Mouse (Mus musculus) bone marrow, adult 2 months (tissue): ENCODE measurements around the gene Tmem245. TPM values are rescaled to one million over a fixed set of nuclear protein-coding genes. Genes with fewer than 3 reads are reported as not detected.

Experiments used
- H3K27ac ChIP-seq: fragments of 200-500 bp; 2 replicates; pipeline ENCODE4 v1.5.1; 2012; ENCODE audit warnings: low read depth, mild to moderate bottlenecking, control low read depth, inconsistent platforms, low read length; ENCODE audit not compliant: control insufficient read depth, poor library complexity, insufficient read depth
- H3K4me1 ChIP-seq: fragments of 200-500 bp; 2 replicates; pipeline ENCODE4 v1.6.1; 2011; ENCODE audit warnings: low read length; ENCODE audit not compliant: control insufficient read depth, insufficient read depth
- H3K4me3 ChIP-seq: fragments of 200-500 bp; replicated peaks from 2 replicates; pipeline ENCODE3; 2011; ENCODE audit warnings: mild to moderate bottlenecking, low read depth, low read length, control low read depth; ENCODE audit not compliant: control insufficient read depth
- CTCF ChIP-seq: fragments of 200-500 bp; IDR thresholded peaks from 2 replicates; pipeline ENCODE4 v1.5.1; 2011; ENCODE audit warnings: low read length, control low read depth; ENCODE audit not compliant: control insufficient read depth, insufficient read depth
- POLR2A ChIP-seq: fragments of 200-500 bp; IDR thresholded peaks from 2 replicates; pipeline ENCODE4 v1.6.1; 2011; ENCODE audit warnings: low read depth, mild to moderate bottlenecking, control low read depth, low read length, borderline replicate concordance; ENCODE audit not compliant: control insufficient read depth
- WGBS: fragments of 180-500 bp; shearing (Covaris S2); methylation state at CpG from one replicate; pipeline ENCODE4 v1.1.7; 2018; 5-methylcytosine and 5-hydroxymethylcytosine counted together
- polyA plus RNA-seq: library from polyadenylated mRNA; stranded (reverse); fragments of >200 nt; gene quantifications from 2 replicates; pipeline ENCODE4 v1.2.4, GENCODE M21; 2011; ENCODE audit warnings: low replicate concordance; ENCODE audit not compliant: missing spikeins, insufficient read depth, insufficient read length

Tmem245 gene
- 5.0 and 8.5 TPM in 2 replicates for polyA plus RNA-seq

DNA sequence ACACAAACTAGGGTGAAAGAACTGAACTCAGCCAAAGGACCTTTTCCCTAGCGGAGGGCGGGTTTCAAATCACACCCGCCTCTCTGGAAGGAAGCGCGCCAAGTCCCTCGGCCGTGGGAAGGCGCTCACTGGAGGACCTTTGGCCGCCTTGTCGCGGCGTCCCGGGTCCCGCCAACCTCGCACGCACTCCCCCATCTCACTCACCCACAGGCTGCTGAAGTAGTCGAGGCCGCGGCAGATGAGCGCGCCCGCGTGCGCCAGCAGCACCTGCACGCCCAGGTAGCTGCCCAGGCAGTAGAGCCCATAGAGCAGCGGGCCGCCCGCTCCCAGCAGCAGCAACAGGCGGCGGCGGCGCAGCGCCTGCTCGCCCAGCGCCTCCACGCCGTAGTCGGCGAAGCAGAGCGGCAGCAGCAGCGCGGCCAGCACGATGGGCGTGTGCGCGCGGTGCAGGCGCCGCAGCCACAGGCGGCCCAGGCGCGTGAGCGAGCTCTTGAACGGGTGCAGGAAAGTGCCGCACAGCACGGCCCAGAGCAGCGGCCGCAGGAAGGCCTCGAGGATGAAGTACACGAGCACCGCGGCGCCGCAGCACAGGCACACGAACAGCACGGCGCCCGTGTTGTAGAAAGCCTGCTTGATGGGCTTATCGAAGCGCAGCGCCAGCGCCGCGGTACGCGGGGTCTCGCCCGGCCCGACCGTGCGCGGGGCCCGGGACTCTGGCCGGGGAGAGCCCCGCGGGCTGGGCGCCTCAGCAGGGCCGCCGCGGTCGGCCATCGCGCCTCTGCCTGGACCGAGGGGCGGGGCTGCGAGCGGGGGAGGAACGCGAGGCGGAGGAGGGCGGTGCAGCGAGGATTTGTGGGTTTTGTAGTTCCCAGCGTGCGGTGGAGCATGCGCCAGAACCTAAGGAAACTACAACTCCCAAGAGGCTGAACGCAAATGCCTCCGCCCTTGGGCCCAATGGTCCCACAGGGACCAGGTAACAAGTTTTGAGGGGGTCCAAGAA lies at the start of gene Tmem245:
Gene Tmem245, minus strand, starts transcription at position 797 of the 1,000 bp plus-strand sequence.
- peak within 1 kb of the TSS; percentile 79 for H3K27ac ChIP-seq
- under 1% methylated on average over 107 of the region's 107 CpGs for WGBS
- TF ChIP-seq CTCF, result no peak
- peak; percentile 52; the same call in 1 of the 2 replicates for TF ChIP-seq POLR2A
- H3K4me1 ChIP-seq, result peaks cover 4% of the 10 kb centered on the region
- H3K4me3 ChIP-seq, result peak within 1 kb of the TSS; percentile 79

DNA sequence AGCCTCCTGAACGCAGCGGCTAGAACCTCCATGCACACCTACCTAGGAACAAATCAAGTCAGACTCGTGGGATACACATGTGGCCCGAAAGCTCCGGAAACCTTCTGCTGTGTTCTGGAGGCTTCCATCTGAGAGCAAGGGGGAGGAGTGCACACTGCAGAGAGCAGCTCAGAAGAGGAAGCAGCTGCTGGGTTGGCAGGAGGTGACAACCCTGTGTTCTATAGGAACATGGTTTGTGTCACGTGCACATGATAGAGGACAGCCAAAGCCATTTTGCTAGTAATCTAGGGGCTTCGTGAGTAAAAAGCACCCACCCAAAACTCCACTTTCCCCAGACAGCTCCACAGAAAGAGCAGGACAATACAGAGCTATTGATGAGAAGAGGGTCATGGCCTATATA lies 46.1 kb upstream of the Tmem245 start:
- 5% methylated on average over 7 of the region's 7 CpGs for WGBS
- TF ChIP-seq POLR2A (no peak), CTCF (no peak)
- Histone ChIP-seq H3K4me3 (no peak overlapping the region), H3K4me1 (no peaks in the 10 kb centered on the region), H3K27ac (no peak overlapping the region)

DNA sequence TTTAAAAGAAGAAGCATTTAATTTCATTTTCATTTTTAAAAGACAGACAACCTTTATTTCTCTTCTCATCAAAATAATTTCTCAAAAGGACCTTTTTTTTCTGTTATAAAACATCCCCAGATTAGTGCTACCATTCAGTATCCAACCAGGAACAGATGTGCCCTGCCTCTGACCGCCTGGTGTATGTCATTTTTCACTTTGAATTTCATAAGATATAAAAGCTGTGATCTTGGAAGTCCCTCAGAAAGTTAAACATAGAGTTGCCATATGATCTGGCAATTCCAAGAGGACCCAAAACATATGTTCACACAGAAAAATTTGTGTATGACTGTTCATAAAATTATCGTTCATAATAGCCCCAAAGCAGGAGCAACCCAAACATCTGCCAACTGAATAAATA lies 44.7 kb upstream of the Tmem245 start:
- TF ChIP-seq POLR2A (no peak), CTCF (no peak)
- Histone ChIP-seq H3K4me3 (no peak overlapping the region), H3K4me1 (no peaks in the 10 kb centered on the region), H3K27ac (no peak overlapping the region)
- WGBS, result 71% methylated on average over 2 of the region's 2 CpGs

GRCm38 (mm10) chr4:56990215-56990584 lies 43.0 kb upstream of the Tmem245 start, which contains the start of gene Frrs1l:
Frrs1l (minus strand) TSS chr4:56990391.
- TF ChIP-seq POLR2A, result no peak
- no peak for TF ChIP-seq CTCF

DNA sequence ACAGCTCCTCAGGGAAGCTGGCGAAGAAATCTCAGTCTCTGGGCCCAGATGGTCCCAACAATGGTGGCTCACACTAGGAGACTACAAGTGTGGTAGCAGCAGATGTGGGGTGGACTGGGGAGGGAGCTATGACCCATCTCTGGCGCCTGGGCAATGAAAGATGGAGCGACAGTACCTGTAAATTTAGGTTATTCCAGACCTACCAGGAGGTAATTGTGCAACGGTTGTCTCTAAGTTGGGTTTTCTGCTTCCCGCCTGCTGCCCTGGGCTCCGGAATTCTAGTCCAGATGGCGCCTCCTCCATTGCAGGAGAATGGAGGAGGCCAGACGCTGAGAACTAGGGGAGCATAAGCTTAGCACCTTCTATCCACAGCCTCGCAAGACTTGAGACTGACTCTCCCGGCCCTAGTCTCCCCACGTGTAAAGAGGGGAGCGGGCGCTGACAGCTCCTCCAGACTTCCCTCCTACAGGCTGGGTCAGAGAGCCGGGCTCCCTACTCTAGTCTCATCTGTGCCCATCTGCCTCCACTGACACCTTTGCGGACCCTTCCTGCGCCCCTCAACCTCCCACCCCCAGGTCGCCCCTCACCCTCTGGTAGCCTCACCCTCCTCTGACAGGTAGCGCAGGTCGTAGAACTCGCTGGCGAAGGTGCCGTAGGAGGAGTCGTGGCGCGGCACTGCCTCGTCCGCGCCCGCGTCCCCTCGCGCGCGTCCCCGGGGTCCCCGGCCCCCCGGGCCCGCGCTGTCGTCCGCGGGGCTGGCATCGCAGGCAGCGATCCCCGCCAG lies 42.4 kb upstream of the Tmem245 start:
- H3K4me3 ChIP-seq, result no peak overlapping the region
- WGBS, result 17% methylated on average over 45 of the region's 45 CpGs
- TF ChIP-seq POLR2A (no peak), CTCF (no peak)
- no peak overlapping the region for H3K27ac ChIP-seq
- no peaks in the 10 kb centered on the region for H3K4me1 ChIP-seq

More at GRCm38 (mm10) chr4:56990215-56990584, 43.0 kb upstream of the Tmem245 start, which contains the start of gene Frrs1l:
- 5% methylated on average over 43 of the region's 44 CpGs for WGBS
- no peak within 1 kb of the TSS for H3K4me3 ChIP-seq
- H3K27ac ChIP-seq, result no peak within 1 kb of the TSS
- H3K4me1 ChIP-seq, result no peaks in the 10 kb centered on the region

DNA sequence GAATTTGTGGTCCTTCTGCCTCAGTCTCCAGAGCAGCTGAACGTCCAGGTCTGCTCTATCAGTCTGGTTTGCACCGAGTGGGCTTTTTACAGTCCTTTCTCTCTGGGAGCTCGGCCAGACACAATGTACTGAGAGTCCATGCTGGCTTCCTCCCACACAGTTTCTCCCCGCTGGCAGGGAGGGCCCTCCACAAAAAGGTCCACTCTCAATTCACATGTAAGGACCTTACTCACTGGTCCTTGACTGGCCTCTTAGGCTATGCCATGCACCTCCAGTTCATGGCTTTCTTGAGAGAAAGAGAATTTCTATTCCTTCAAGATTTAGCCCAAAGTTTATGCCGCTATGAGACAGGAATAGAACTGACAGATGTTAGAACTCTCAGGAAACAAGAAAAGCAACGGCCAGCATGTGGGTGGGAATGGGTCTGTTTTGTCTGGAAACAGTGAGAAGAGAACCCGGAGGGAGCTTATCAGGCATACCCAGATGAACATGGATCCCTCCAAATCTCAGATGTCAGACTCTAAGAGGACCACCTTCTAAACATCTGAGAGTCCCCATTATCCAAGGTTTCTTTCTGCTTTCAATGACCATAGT lies 18.4 kb upstream of the Tmem245 start:
- whole genome bisulfite sequencing, result 39% methylated on average over 7 of the region's 7 CpGs
- Histone ChIP-seq H3K4me1 (no peaks in the 10 kb centered on the region), H3K27ac (no peak overlapping the region), H3K4me3 (no peak overlapping the region)
- TF ChIP-seq CTCF (no peak), POLR2A (no peak)

DNA sequence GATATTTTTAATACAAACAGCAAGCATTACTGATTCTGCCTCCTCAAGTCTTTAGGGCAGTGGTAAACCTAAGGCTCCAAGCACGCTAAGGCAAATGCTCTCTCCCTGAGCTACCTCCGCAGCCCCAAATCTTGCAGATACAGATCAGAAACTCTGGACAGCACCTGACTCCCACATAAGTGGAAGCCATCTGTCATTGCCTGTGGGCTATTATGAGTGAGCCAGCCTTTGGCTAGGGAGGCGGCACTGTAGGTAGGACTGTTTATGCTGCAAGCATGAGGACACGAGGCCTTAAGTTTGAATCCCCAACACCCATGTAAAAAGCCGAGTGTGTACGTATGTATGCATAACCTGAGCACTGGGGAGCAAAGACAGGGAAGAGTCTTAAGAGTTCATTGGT lies 16.4 kb upstream of the Tmem245 start:
- no peaks in the 10 kb centered on the region for H3K4me1 ChIP-seq
- no peak overlapping the region for H3K27ac ChIP-seq
- 89% methylated on average over 6 of the region's 6 CpGs for WGBS
- H3K4me3 ChIP-seq, result no peak overlapping the region
- TF ChIP-seq CTCF, result no peak
- TF ChIP-seq POLR2A, result no peak
